Mouse (Mus musculus) heart, adult 2 months (tissue): ENCODE results near the gene Cenpv. TPM values are rescaled to one million over a fixed set of nuclear protein-coding genes. Genes with fewer than 3 reads are reported as not detected.
A peak's percentile ranks its signal among the peaks of the same experiment; 100 is the strongest.

Source experiments
- DNase-seq, 2 experiments: peaks; one replicate each; pipeline ENCODE4 v3.0.0; 2021
- H3K27ac ChIP-seq: fragments of 200-600 bp; 2 replicates; pipeline ENCODE4 v1.8.1; 2022
- H3K27me3 ChIP-seq: fragments of 200-500 bp; 2 replicates; pipeline ENCODE4 v1.6.1; 2012; ENCODE audit warnings: mild to moderate bottlenecking, low read length, inconsistent platforms, mixed read lengths; ENCODE audit not compliant: control insufficient read depth, insufficient read depth
- H3K36me3 ChIP-seq: fragments of 200-500 bp; 2 replicates; pipeline ENCODE4 v1.6.1; 2012; ENCODE audit warnings: low read length, inconsistent platforms; ENCODE audit not compliant: control insufficient read depth, insufficient read depth
- H3K4me1 ChIP-seq: fragments of 200-500 bp; 2 replicates; pipeline ENCODE4 v1.6.1; 2011; ENCODE audit warnings: low read length; ENCODE audit not compliant: control insufficient read depth, insufficient read depth
- H3K4me3 ChIP-seq: fragments of 200-600 bp; 2 replicates; pipeline ENCODE4 v1.8.1; 2022
- H3K79me2 ChIP-seq: fragments of 200-500 bp; replicated peaks from 2 replicates; pipeline ENCODE4 v1.6.1; 2012; ENCODE audit warnings: mild to moderate bottlenecking, inconsistent platforms, low read length, moderate library complexity, mixed read lengths; ENCODE audit not compliant: control insufficient read depth, insufficient read depth
- H3K9ac ChIP-seq: fragments of 200-500 bp; 2 replicates; pipeline ENCODE4 v1.6.1; 2012; ENCODE audit warnings: low read depth, mild to moderate bottlenecking, control low read depth, inconsistent platforms, low read length, mixed read lengths
- CTCF ChIP-seq: fragments of 200-600 bp; IDR thresholded peaks from 2 replicates; pipeline ENCODE4 v1.8.1; 2022; ENCODE audit warnings: antibody characterized with exemption, mild to moderate bottlenecking, moderate library complexity
- EP300 ChIP-seq: fragments of 200-500 bp; IDR thresholded peaks from 2 replicates; pipeline ENCODE4 v1.6.1; 2011; ENCODE audit warnings: low read depth, low read length, control low read depth; ENCODE audit not compliant: insufficient read depth
- POLR2A ChIP-seq: fragments of 200-500 bp; IDR thresholded peaks from 2 replicates; pipeline ENCODE4 v1.6.1; 2011; ENCODE audit warnings: mild to moderate bottlenecking, low read depth, low read length, control low read depth; ENCODE audit not compliant: insufficient read depth
- WGBS: fragments of 180-500 bp; shearing (Covaris S2); methylation state at CpG from one replicate; pipeline ENCODE4 v1.1.7; 2018; 5-methylcytosine and 5-hydroxymethylcytosine counted together
- intact Hi-C: fragments of 180-260 bp; cut with DNase I; formaldehyde crosslinking; loops from one replicate; pipeline ENCODE4 v1.15.1; 2025
- polyA plus RNA-seq: library from polyadenylated mRNA; depleted of rRNA; stranded (reverse); fragments of >200 nt; gene quantifications from 2 replicates; pipeline ENCODE4 v1.2.3, GENCODE M21; 2012
- total RNA-seq, 2 experiments: library from RNA; stranded (reverse); gene quantifications; 2 replicates each; pipeline ENCODE4 v1.2.3; 2021

Gene Cenpv
- total and polyA plus RNA-seq, 3 experiments = 25.0 to 30.8 (median 25.8) TPM

GRCm38 (mm10) chr11:62555896-62556412 lies 16.9 kb upstream of the Cenpv start:
- H3K9ac ChIP-seq = no peak overlapping the region
- H3K79me2 ChIP-seq = no peaks in the 10 kb centered on the region
- no peak for DNase-seq
- TF ChIP-seq CTCF (no peak), EP300 (no peak), POLR2A (no peak)
- no peak overlapping the region for H3K4me3 ChIP-seq
- intact Hi-C loops = no loop called here
- H3K27me3 ChIP-seq = no peaks in the 10 kb centered on the region
- peak overlapping the region; percentile 12; the same call in 1 of the 2 replicates for H3K27ac ChIP-seq
- peaks cover 3% of the 10 kb centered on the region for H3K4me1 ChIP-seq
- peaks cover 26% of the 10 kb centered on the region for H3K36me3 ChIP-seq

DNA sequence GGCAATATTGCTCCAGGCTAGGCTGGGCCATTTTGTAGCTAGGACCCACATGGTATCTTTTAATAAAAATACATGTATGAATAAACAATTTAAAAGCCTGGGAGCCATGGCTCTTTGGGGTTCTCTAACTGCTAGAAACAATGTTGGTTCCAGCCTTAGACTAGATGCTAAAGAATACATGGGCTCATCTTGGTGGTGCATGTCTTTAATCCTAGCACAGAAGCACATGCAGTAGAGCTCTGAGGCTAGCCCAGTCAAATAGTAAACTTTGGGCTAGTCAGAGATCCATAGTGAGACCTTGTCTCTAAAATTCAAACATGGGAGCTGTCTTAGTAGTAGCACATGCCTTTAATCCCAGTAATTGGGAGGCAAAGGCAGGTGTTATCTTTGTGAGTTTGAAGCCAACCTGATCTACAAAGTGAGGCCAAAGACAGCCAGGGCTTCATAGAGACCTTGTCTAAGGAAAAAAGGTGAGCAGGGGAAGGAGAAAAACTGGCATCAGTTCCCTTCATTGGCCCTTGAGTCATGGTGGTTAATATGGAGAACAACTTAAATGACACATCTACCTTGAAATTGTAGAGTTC lies 16.0 kb upstream of the Cenpv start:
- Histone ChIP-seq H3K27ac (no peak overlapping the region), H3K79me2 (no peaks in the 10 kb centered on the region), H3K27me3 (no peaks in the 10 kb centered on the region), H3K9ac (no peak overlapping the region), H3K4me3 (0 out of 2 replicates have a peak overlapping the region, but pooled peaks have one; percentile 57), H3K4me1 (peaks cover 3% of the 10 kb centered on the region), H3K36me3 (peaks cover 26% of the 10 kb centered on the region)
- TF ChIP-seq EP300 (no peak), CTCF (no peak), POLR2A (no peak)
- intact Hi-C loops = loop anchor here (5.0 kb wide), 1 partner anchor 92 kb away; the partner anchor contains the start of genes Lrrc75a and Mmgt2
- DNase-seq = no peak

DNA sequence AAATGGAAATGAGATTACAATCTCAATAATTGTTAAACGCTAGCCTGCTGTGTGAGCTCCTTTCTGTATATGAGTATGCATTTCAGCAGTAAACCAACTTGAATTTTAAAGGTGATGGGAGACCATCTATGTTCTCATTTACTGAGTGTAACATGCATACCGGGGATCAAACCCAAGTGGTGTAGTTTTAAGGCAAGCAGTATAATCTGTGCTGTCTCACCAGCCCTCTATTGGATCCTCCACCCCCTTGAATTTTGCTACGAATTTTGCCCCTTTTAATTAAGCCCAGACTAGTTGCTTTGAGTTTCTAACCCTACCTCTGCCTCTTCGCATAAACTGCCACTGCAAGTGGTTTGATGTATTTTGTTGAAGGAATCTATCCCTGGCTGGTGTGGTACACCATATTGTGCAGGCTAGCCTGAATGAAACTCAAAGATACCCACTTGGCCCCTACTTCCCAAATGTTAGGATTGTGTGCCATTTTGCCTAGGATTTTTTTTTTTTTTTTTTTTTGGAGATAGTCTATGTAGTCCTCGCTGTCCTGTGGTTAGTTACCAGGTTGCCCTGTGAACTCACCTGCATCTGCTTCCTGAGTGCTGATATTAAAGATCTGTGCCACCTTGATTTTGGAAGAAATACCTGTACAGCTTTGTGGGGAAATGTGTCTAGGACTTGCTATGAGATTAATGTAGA lies 15.2 kb upstream of the Cenpv start:
- no peaks in the 10 kb centered on the region for H3K27me3 ChIP-seq
- peaks cover 26% of the 10 kb centered on the region for H3K36me3 ChIP-seq
- H3K4me3 ChIP-seq = peak overlapping the region; percentile 57
- H3K27ac ChIP-seq = 0 out of 2 replicates have a peak overlapping the region, but pooled peaks have one; percentile 26
- TF ChIP-seq EP300 (no peak), POLR2A (peak; percentile 13; the same call in 1 of the 2 replicates)
- no peaks in the 10 kb centered on the region for H3K79me2 ChIP-seq
- H3K4me1 ChIP-seq = peaks cover 5% of the 10 kb centered on the region
- WGBS = 63% methylated on average over 5 of the region's 5 CpGs
- no peak for DNase-seq
- intact Hi-C loops = loop anchor here (5.0 kb wide), 1 partner anchor 93 kb away; the partner anchor contains the start of genes Lrrc75a and Mmgt2
- H3K9ac ChIP-seq = no peak overlapping the region

DNA sequence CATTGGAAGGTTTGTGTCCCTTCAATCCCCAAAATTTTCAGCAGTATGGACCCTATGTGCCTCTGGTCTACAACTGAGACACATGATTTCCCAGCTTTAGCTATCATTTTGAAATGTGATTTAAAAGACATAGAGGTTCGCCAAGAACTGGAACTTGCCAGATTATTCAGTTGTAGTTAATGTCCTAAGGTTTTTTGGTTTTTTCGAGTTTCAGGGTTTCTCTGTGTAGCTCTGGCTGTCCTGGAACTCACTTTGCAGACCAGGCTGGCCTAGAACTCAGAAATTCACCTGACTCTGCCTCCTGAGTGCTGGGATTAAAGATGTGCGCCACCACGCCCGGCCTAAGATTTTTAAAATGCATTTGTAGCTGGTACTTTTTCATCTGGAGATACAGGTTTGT lies 14.6 kb upstream of the Cenpv start:
- TF ChIP-seq POLR2A = no peak
- no peak for TF ChIP-seq CTCF
- no peak for TF ChIP-seq EP300
- 61% methylated on average over 5 of the region's 5 CpGs for WGBS
- H3K79me2 ChIP-seq = no peaks in the 10 kb centered on the region
- H3K4me1 ChIP-seq = peaks cover 5% of the 10 kb centered on the region
- peaks cover 26% of the 10 kb centered on the region for H3K36me3 ChIP-seq
- H3K27me3 ChIP-seq = no peaks in the 10 kb centered on the region
- intact Hi-C loops = loop anchor here (5.0 kb wide), 1 partner anchor 94 kb away; the partner anchor contains the start of genes Lrrc75a and Mmgt2
- DNase-seq = no peak
- peak overlapping the region; percentile 57 for H3K4me3 ChIP-seq
- no peak overlapping the region for H3K9ac ChIP-seq
- H3K27ac ChIP-seq = no peak overlapping the region; the same call in 1 of the 2 replicates

DNA sequence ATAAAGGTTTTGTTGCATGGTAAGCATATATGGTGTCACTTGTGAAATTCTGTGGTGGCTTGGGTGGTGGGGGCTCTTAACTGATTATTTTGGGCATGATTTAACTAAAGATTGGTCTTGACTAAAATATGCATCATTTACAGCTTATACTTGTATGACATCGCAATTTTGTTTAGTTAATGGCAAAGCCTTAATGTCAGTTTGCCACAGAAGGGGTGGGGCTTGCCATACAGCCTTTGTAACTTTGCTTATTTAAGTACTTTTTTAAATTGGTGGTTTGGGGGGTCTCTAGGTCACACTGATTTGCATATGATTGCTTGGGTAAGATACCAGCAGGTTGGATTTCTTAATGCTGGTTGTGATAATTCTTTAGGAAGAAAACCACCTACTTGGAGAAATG lies 14.1 kb upstream of the Cenpv start:
- no peak for DNase-seq
- H3K9ac ChIP-seq = peak overlapping the region; percentile 43; the same call in 1 of the 2 replicates
- H3K79me2 ChIP-seq = no peaks in the 10 kb centered on the region
- intact Hi-C loops = loop anchor here (5.0 kb wide), 1 partner anchor 94 kb away; the partner anchor contains the start of genes Lrrc75a and Mmgt2
- peaks cover 26% of the 10 kb centered on the region for H3K36me3 ChIP-seq
- 5% methylated on average over 1 of the region's 1 CpGs for WGBS
- TF ChIP-seq CTCF (no peak), EP300 (no peak), POLR2A (no peak)
- no peaks in the 10 kb centered on the region for H3K27me3 ChIP-seq
- peaks cover 5% of the 10 kb centered on the region for H3K4me1 ChIP-seq
- peak overlapping the region; percentile 57 for H3K4me3 ChIP-seq
- no peak overlapping the region; the same call in 1 of the 2 replicates for H3K27ac ChIP-seq
